Mouse (Mus musculus): Measurements from ENCODE around the gene Tln1.

- TF ChIP-seq CTCF (conservative IDR thresholded peaks at IDR 0.05; ENCODE audit: low read length) (no peak), POU5F1 (IDR thresholded peaks at IDR 0.05; ENCODE audit: borderline replicate concordance, low read length) (no peak)
Observed at GRCm38 (mm10) chr4:43492101-43492820, 70.2 kb downstream of the Tln1 start.
